Mouse (Mus musculus) heart, adult 2 months (tissue): ENCODE measurements around the gene Map3k9. TPM values are rescaled to one million over a fixed set of nuclear protein-coding genes. Genes with fewer than 3 reads are reported as not detected.

Experiments used
- DNase-seq, 2 experiments: peaks; one replicate each; pipeline ENCODE4 v3.0.0; 2021
- H3K27ac ChIP-seq: fragments of 200-600 bp; 2 replicates; pipeline ENCODE4 v1.8.1; 2022
- H3K27me3 ChIP-seq: fragments of 200-500 bp; 2 replicates; pipeline ENCODE4 v1.6.1; 2012; ENCODE audit warnings: mild to moderate bottlenecking, low read length, inconsistent platforms, mixed read lengths; ENCODE audit not compliant: control insufficient read depth, insufficient read depth
- H3K36me3 ChIP-seq: fragments of 200-500 bp; 2 replicates; pipeline ENCODE4 v1.6.1; 2012; ENCODE audit warnings: low read length, inconsistent platforms; ENCODE audit not compliant: control insufficient read depth, insufficient read depth
- H3K4me1 ChIP-seq: fragments of 200-500 bp; 2 replicates; pipeline ENCODE4 v1.6.1; 2011; ENCODE audit warnings: low read length; ENCODE audit not compliant: control insufficient read depth, insufficient read depth
- H3K4me3 ChIP-seq: fragments of 200-600 bp; 2 replicates; pipeline ENCODE4 v1.8.1; 2022
- H3K79me2 ChIP-seq: fragments of 200-500 bp; replicated peaks from 2 replicates; pipeline ENCODE4 v1.6.1; 2012; ENCODE audit warnings: mild to moderate bottlenecking, inconsistent platforms, low read length, moderate library complexity, mixed read lengths; ENCODE audit not compliant: control insufficient read depth, insufficient read depth
- H3K9ac ChIP-seq: fragments of 200-500 bp; 2 replicates; pipeline ENCODE4 v1.6.1; 2012; ENCODE audit warnings: low read depth, mild to moderate bottlenecking, control low read depth, inconsistent platforms, low read length, mixed read lengths
- CTCF ChIP-seq: fragments of 200-600 bp; IDR thresholded peaks from 2 replicates; pipeline ENCODE4 v1.8.1; 2022; ENCODE audit warnings: antibody characterized with exemption, mild to moderate bottlenecking, moderate library complexity
- EP300 ChIP-seq: fragments of 200-500 bp; IDR thresholded peaks from 2 replicates; pipeline ENCODE4 v1.6.1; 2011; ENCODE audit warnings: low read depth, low read length, control low read depth; ENCODE audit not compliant: insufficient read depth
- POLR2A ChIP-seq: fragments of 200-500 bp; IDR thresholded peaks from 2 replicates; pipeline ENCODE4 v1.6.1; 2011; ENCODE audit warnings: mild to moderate bottlenecking, low read depth, low read length, control low read depth; ENCODE audit not compliant: insufficient read depth
- WGBS: fragments of 180-500 bp; shearing (Covaris S2); methylation state at CpG from one replicate; pipeline ENCODE4 v1.1.7; 2018; 5-methylcytosine and 5-hydroxymethylcytosine counted together
- intact Hi-C: fragments of 180-260 bp; cut with DNase I; formaldehyde crosslinking; loops from one replicate; pipeline ENCODE4 v1.15.1; 2025
- polyA plus RNA-seq: library from polyadenylated mRNA; depleted of rRNA; stranded (reverse); fragments of >200 nt; gene quantifications from 2 replicates; pipeline ENCODE4 v1.2.3, GENCODE M21; 2012
- total RNA-seq, 2 experiments: library from RNA; stranded (reverse); gene quantifications; 2 replicates each; pipeline ENCODE4 v1.2.3; 2021

Map3k9 gene
- total and polyA plus RNA-seq, 3 experiments, result 0.08 to 0.29 (median 0.20) TPM

DNA sequence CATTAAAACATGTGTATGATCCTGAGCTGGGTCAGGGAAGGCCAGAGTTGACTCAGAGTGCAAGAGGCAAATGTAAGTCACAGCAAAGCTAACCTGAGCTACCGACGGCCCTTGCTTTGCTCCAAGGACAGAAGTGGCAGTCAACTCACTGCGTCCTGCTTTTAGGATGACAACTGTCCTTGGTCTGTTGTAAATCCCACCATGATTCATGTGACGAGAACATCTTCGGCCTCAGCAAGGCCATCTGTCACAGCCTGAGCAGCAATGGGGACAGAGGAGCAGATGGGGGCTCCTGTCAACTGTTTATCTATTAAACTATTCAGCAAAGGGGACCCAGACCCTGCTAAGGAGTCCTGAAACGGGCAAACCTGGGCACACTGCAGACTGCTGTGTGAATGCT, 15.6 kb downstream of the Map3k9 start:
- Histone ChIP-seq H3K9ac (no peak overlapping the region), H3K79me2 (no peaks in the 10 kb centered on the region), H3K4me1 (no peaks in the 10 kb centered on the region), H3K36me3 (no peaks in the 10 kb centered on the region), H3K4me3 (no peak overlapping the region), H3K27me3 (no peaks in the 10 kb centered on the region), H3K27ac (no peak overlapping the region)
- TF ChIP-seq POLR2A (no peak), EP300 (no peak), CTCF (no peak)
- DNase-seq, result no peak
- intact Hi-C loops, result no loop called here
- 79% methylated on average over 6 of the region's 6 CpGs for WGBS

DNA sequence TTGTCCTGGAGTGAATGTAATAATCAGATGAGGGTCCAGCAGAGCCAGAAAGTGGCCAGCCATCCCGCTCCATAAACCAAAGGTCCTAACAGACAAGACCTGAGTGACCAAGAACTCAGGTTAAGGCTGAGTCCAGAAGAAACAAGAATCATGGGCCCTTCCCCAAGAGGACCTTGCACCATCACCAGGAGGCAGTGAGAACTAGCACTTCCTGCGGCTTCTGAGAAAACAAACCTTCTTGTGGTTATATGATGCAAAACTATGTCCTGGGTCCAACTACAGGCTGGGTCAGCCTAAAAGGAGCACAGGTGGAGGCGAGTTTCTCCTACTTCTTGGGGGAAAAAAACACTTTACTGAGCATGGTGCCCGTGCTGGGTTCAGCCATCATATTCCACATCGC, 16.6 kb downstream of the Map3k9 start:
- Histone ChIP-seq H3K27me3 (no peaks in the 10 kb centered on the region), H3K79me2 (no peaks in the 10 kb centered on the region), H3K4me1 (no peaks in the 10 kb centered on the region), H3K27ac (no peak overlapping the region), H3K9ac (no peak overlapping the region), H3K36me3 (no peaks in the 10 kb centered on the region), H3K4me3 (no peak overlapping the region)
- intact Hi-C loops, result no loop called here
- DNase-seq, result no peak
- 85% methylated on average over 5 of the region's 5 CpGs for WGBS
- TF ChIP-seq EP300 (no peak), POLR2A (no peak), CTCF (no peak)

DNA sequence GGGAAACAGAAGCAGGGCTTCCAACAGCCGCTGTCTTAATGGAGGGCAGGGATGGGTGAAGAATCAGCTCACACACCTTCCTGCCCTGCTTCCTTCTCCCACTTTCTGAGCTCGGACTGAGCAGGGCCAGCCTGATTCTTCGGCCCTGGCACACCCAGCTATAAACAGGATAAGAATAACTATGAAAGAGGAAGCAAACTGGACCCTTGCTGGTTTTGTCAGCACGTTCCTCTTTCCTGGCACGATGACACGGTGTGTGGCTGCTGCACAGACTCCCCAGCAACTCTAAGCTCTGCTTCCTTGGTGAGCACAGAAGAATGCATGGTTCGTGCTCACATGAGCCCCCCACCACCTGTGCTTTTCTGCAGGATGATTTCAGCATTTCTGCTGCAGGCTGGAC, 26.3 kb downstream of the Map3k9 start:
- WGBS, result 30% methylated on average over 7 of the region's 7 CpGs
- Histone ChIP-seq H3K4me1 (no peaks in the 10 kb centered on the region), H3K9ac (no peak overlapping the region), H3K27me3 (no peaks in the 10 kb centered on the region), H3K27ac (no peak overlapping the region), H3K4me3 (no peak overlapping the region), H3K79me2 (no peaks in the 10 kb centered on the region), H3K36me3 (no peaks in the 10 kb centered on the region)
- intact Hi-C loops, result no loop called here
- peak in 1 of 2 experiments; percentile 65 for DNase-seq
- TF ChIP-seq EP300 (no peak), CTCF (no peak)

DNA sequence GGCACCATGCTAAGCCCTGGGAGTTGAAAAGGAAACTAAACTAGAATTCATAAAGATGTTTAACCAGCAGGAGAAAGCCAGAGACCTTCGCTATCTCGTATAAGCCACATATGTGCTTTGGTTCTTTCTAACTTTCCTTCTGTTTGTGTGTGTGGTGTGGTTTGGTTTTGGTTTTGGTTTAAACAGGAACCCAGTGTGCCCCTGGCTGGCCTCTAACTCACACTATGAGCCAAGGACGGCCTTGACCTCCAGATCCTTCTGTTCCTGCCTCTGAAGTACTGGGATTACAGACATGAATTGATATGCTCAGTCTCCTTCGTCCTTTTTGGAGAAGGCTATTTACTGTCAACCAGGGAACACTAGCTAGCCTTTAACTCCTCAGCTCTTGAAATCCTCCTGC, 29.9 kb downstream of the Map3k9 start:
- intact Hi-C loops, result no loop called here
- no peak overlapping the region for H3K4me3 ChIP-seq

DNA sequence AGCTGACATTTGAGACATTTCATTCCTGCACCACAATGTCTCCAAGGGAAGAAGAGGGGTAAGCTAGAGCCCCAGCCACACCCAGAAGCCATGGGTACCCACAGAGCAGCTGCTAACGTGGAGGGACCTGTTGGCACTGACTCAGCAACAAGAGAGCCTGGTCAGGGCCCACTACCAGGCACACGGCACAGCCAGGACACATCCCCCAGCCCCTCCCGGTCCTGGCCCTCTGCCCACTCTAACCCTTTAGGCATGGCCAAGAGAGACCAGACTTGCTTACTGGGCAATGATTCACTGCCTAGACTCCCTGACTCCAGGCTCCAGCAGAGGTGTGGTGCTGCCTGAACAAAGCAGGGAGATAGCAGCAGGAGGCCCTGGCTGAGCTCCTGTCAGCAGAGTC, 32.1 kb downstream of the Map3k9 start:
- 0 out of 2 replicates have a peak, but pooled peaks cover 1% of the 10 kb centered on the region for H3K27me3 ChIP-seq
- H3K36me3 ChIP-seq, result no peaks in the 10 kb centered on the region
- WGBS, result 31% methylated on average over 3 of the region's 3 CpGs
- intact Hi-C loops, result no loop called here
- TF ChIP-seq EP300, result no peak
- TF ChIP-seq POLR2A, result no peak
- no peak for TF ChIP-seq CTCF
- H3K79me2 ChIP-seq, result no peaks in the 10 kb centered on the region
- no peak overlapping the region for H3K9ac ChIP-seq
- no peak overlapping the region for H3K27ac ChIP-seq
- no peaks in the 10 kb centered on the region for H3K4me1 ChIP-seq
- H3K4me3 ChIP-seq, result no peak overlapping the region
- DNase-seq, result no peak

More for the DNA sequence above, 29.9 kb downstream of the Map3k9 start:
- Histone ChIP-seq H3K9ac (no peak overlapping the region), H3K36me3 (no peaks in the 10 kb centered on the region), H3K27ac (no peak overlapping the region), H3K4me1 (no peaks in the 10 kb centered on the region), H3K27me3 (no peaks in the 10 kb centered on the region), H3K79me2 (no peaks in the 10 kb centered on the region)
- 65% methylated on average over 4 of the region's 4 CpGs for WGBS
- no peak for DNase-seq
- TF ChIP-seq CTCF, result no peak
- no peak for TF ChIP-seq POLR2A
- TF ChIP-seq EP300, result no peak

DNA sequence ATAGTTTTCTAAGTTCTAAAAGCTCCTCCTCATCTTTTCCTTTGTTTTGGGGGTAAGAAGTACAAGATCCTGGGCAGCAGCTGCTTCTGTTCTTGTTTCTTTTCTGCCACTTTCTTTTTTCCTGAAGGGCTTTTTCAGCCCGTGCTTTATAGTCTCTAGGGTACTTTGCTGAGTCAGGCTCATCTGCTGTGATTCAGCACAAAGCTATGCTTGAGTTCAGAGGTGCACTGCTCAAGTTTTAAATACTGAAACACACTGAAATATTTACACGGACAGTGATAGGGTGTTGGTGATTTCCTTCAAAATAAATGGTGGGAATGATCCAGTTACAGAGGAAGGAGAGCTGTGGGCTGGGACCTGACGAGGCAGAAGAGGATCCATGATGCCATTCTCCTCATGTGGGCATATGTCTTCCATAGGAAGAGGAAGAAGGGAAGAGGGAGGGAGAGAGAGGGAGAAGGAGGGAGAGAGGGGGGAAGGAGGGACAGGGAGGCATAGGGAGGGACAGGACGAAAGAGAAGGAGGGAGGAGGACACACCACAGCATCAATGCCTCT, 32.9 kb downstream of the Map3k9 start:
- H3K36me3 ChIP-seq, result no peaks in the 10 kb centered on the region
- 0 out of 2 replicates have a peak, but pooled peaks cover 1% of the 10 kb centered on the region for H3K27me3 ChIP-seq
- no peak overlapping the region for H3K9ac ChIP-seq
- H3K79me2 ChIP-seq, result no peaks in the 10 kb centered on the region
- TF ChIP-seq POLR2A, result no peak
- TF ChIP-seq EP300, result no peak
- TF ChIP-seq CTCF, result no peak
- H3K27ac ChIP-seq, result no peak overlapping the region
- H3K4me1 ChIP-seq, result no peaks in the 10 kb centered on the region
- H3K4me3 ChIP-seq, result no peak overlapping the region
- intact Hi-C loops, result no loop called here
- no peak for DNase-seq
- WGBS, result 22% methylated on average over 4 of the region's 4 CpGs
